22 mouse cellular contexts compared by ENCODE assay signal in genomic region chr2:132169150-132169549, GRCm38 (mm10). TPM values are rescaled to one million over a fixed set of nuclear protein-coding genes. Genes with fewer than 3 reads are reported as not detected.
DNase-seq lines count a peak whose midpoint lies in the region; ATAC-seq lines count a peak whose summit lies in the region.
"Had no signal": no experiment of that assay in that cellular context is flagged by ENCODE, and none has a peak within 500 bp of the region (broad histone marks: within the 10 kb centered on the region; RNA-seq: fewer than 3 reads in every experiment).

No protein-coding gene starts in this region.

- no peak for DNase-seq in frontal cortex, adult 2 months (ENCODE audit: extremely low spot score in 1 of 2, low spot score in 1 of 2)
- peak; percentile 75 for DNase-seq in A20 (ENCODE audit: low read depth, low spot score)
- DNase-seq in adrenal gland, postnatal 36 days: peak; percentile 43 to 56
- no peak for DNase-seq in midbrain, embryonic 10.5 days (ENCODE audit: low spot score)
- DNase-seq in retina, postnatal 1 day: no peak
- no peak for DNase-seq in ovary, postnatal 36 days (ENCODE audit: low spot score)
- DNase-seq: cerebellum, adult 9-11 months; forebrain, postnatal 0 days; gastrocnemius, adult 2 months; heart, adult 11 months; heart, postnatal 14 days; kidney, adult 8-10 months; kidney, postnatal 36 days; liver, embryonic 13.5 days; right cerebral cortex, postnatal 14 days had no signal

- H3K27ac ChIP-seq in midbrain, embryonic 10.5 days (replicated peaks): no peak overlapping the region
- H3K27ac ChIP-seq: embryonic facial prominence, embryonic 13.5 days; gastrocnemius, adult 2 months; hindbrain, embryonic 14.5 days; limb, embryonic 10.5 days; liver, embryonic 13.5 days; stomach, postnatal 0 days had no signal

- no peaks in the 10 kb centered on the region for H3K36me3 ChIP-seq in midbrain, embryonic 10.5 days
- H3K36me3 ChIP-seq: embryonic facial prominence, embryonic 13.5 days; heart, embryonic 12.5 days; limb, embryonic 10.5 days; liver, embryonic 13.5 days had no signal

- H3K9me3 ChIP-seq in midbrain, embryonic 10.5 days (replicated peaks): no peaks in the 10 kb centered on the region
- H3K9me3 ChIP-seq: embryonic facial prominence, embryonic 13.5 days; heart, embryonic 12.5 days; limb, embryonic 10.5 days; liver, embryonic 13.5 days had no signal

- no peak overlapping the region for H3K4me3 ChIP-seq in midbrain, embryonic 10.5 days
- H3K4me3 ChIP-seq: embryonic facial prominence, embryonic 13.5 days; gastrocnemius, adult 2 months; heart, embryonic 12.5 days; limb, embryonic 10.5 days; liver, embryonic 13.5 days had no signal

- ATAC-seq in frontal cortex, adult (ENCODE audit: low TSS enrichment): peak; percentile 67
- ATAC-seq in megakaryocyte progenitor cell, adult 5-6 weeks (replicated peaks; ENCODE audit: poor library complexity): peak; percentile 92
- ATAC-seq: forebrain, postnatal 0 days had no signal

- H3K4me1 ChIP-seq in midbrain, embryonic 10.5 days: no peaks in the 10 kb centered on the region
- H3K4me1 ChIP-seq: embryonic facial prominence, embryonic 13.5 days; heart, embryonic 12.5 days; limb, embryonic 10.5 days; liver, embryonic 13.5 days had no signal

- no peaks in the 10 kb centered on the region for H3K27me3 ChIP-seq in midbrain, embryonic 10.5 days (ENCODE audit: low read depth, poor library complexity, severe bottlenecking)
- H3K27me3 ChIP-seq: embryonic facial prominence, embryonic 13.5 days; heart, embryonic 12.5 days; liver, embryonic 13.5 days had no signal

- WGBS in midbrain, embryonic 10.5 days: 89% methylated on average over 7 of the region's 7 CpGs

RNA-seq across cellular contexts. Expression of gene Slc23a2, which starts 24.2 kb away (rescaled TPM):
- 86.7 and 98.5 TPM in 2 replicates for polyA plus RNA-seq in frontal cortex, adult 2 months (2012; rRNA removed)
- 100 to 1,000 TPM in 1 of 2 experiments, 10 to 100 TPM in 1; 85.9 to 282 TPM for total RNA-seq in adrenal gland, postnatal 36 days (2021)
- total RNA-seq in megakaryocyte progenitor cell, adult 5-6 weeks (2015): 5.4 and 6.7 TPM in 2 replicates
- 7.4 and 25.7 TPM in 2 replicates for total RNA-seq in megakaryocyte progenitor cell, adult 5-6 weeks (2017)
- 8.8 and 9.0 TPM in 2 replicates for polyA plus RNA-seq in midbrain, embryonic 10.5 days (2016; fragmentation: Nextera tagmentation; extraction: Ambion mirVana)

Comparison
In these comparisons a context has a peak if more than half of its experiments do, and no peak if none do; other contexts are left out.
1. DNase-seq: peak in A20 (single experiment) and adrenal gland, postnatal 36 days (2 of 2); none in frontal cortex, adult 2 months (0 of 2), midbrain, embryonic 10.5 days (single experiment), retina, postnatal 1 day (single experiment) and ovary, postnatal 36 days (single experiment).